Mouse (Mus musculus): ENCODE measurements around the gene Cryzl1. TPM values are rescaled to one million over a fixed set of nuclear protein-coding genes. Genes with fewer than 3 reads are reported as not detected.
"Not testable (repeated sequence)": the region's sequence is repeated elsewhere in the genome, so short reads cannot be mapped to it uniquely, and the experiment has no call there.

Cryzl1 gene
- total RNA-seq, 2 experiments from 2014 or later: 23.6 to 26.4 TPM

DNA sequence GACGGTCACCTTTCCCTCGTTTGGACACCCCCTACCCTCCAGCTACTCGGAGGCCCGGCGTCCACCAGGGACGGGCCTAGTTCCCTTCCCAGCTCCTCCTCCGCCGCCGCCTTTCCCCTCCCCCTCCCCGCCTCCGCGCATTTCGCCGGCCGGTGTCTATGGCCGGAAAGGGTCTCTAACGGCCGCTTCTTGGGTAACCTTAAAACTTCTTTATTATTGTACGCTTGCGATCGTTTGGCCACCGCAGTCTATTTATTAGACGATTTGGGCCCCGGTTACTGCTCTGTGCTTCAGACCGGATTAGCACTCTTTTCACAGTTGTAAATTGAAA lies 80.6 kb downstream of the Cryzl1 start:
- intact Hi-C loops (cut with DNase I): loop anchor here (10.0 kb wide), 1 partner anchor 273 kb away; the partner anchor contains the start of gene Ifnar2
- DNase-seq: peak; percentile 86 to 88

DNA sequence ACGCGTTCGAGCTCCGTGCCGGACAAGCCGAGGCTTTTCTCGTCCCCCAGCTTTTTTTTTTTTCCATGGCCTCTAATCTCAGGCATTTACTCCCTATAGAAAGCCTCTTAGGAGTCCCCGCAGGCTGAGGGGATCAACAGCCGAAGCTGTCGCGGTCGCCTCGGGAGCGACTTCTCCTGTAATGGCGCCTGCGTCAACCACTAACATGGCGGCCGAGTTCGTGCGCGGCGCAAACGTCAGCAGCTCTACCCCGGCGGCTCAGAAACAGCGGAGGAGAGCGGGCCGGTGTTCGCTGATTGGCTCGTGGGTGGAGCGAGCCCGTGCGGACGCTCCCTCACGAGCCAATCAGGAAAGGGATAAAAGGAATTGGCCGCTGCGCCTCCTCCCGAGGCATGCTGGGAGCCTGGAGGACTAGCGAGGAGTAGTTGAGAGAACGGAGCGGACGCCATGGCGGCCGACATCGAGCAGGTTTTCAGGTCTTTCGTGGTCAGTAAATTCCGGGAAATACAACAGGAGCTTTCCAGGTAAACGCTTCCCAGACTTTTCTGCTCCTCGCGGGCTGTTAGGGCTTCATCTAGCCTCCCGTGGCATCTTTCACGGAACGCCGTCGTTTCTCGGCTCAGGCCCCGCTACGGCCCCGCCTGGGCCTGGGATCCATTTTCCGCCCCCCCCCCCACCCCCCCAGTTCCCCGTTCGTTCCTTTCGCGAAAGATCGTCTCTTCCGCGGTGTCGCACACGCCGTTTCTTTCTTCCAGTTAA lies 81.1 kb downstream of the Cryzl1 start, which contains the start of gene Son:
Son (plus strand) TSS at position 46 of the 759 bp plus-strand sequence.
- intact Hi-C loops (cut with DNase I): loop anchor here (10.0 kb wide), 1 partner anchor 273 kb away; the partner anchor contains the start of gene Ifnar2
- DNase-seq: peak; percentile 93 to 94

DNA sequence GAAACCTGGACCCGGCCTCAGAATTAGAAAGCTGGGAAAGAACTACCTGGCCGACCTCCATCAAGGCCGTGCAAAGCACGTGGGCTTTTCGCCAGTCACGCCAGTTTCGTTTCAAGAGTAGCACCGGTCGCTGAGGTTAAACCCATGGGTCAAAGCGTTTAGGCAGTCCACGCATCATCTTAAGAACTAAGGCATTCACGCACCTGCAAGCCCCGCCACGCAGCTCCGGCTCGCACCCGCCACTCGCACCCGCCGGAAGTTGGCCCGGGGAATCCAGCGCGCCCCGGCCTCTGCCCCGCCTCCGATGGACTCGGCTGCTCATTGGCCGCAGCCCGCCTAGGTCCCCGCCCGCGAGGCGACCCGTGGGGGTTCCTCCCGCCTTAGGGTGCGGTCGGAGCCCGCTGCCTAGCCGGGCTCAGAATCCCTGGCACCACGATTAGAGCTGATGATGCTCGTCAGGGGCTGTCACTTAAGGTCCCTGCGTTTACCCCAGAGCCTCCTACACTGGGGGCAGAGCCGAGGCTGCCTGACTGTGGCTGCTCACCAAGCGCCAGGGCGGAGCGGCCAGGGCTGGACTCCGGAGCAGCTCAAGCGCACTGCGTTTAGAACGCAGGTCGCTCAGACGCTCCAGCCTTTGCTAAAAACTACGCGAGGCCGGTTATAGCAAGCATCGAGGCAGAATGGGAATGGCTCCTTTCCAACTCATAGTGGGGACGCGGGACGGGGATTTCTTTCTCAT lies 81.9 kb downstream of the Cryzl1 start, which contains the start of gene Gart:
Gart (minus strand) TSS at position 272 of the 739 bp plus-strand sequence.
- peak; percentile 96 to 97 for DNase-seq
- intact Hi-C loops (cut with DNase I): loop anchor here (10.0 kb wide), 1 partner anchor 272 kb away; the partner anchor contains the start of gene Ifnar2

DNA sequence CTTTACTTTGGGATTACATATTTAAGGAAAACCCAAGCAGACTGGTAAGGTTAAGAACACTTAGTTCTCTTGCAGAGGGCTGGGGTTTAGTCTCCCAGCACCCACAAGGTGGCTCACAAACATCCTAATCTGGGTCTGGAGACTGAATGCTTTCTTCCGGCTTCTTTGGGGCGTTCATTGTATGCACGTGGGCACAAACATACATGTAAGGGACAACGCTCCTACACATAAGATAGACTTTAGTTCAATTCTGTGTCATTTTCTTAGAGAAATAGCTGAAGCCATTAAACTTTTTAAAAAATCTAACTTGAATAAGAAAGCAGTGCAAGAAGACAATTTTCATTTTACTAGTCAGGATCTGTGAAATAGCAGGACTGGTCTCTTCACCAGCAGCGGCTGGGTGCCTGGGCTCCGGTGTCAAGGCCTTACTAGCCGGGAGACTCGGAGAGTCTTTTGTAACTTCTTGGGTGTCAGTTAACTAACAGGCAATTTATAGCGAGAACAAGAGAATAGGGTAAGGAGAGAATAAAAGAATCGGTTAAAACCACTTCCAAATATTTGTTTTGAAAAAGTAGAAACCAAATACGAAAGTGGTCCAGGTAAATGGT lies 82.7 kb downstream of the Cryzl1 start:
- no peak for DNase-seq
- intact Hi-C loops (cut with DNase I): loop anchor here (10.0 kb wide), 1 partner anchor 271 kb away; the partner anchor contains the start of gene Ifnar2

DNA sequence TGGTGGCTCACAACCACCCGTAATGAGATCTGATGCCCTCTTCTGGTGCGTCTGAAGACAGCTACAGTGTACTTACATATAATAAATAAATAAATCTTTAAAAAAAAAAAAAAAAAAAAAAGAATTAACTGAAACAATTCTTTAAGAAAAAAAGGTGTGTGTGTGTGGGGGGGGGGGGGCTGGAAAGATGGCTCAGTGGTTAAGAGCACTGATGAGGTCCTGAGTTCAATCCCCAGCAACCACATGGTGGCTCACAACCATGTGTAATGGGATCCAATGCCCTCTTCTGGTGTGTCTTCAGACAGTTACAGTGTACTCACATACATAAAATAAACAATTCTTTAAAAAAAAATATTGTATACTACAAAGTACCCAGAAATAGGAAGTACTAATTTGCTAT lies 83.4 kb downstream of the Cryzl1 start:
- intact Hi-C loops (cut with DNase I): loop anchor here (10.0 kb wide), 1 partner anchor 271 kb away; the partner anchor contains the start of gene Ifnar2
- not testable (repeated sequence) for DNase-seq

DNA sequence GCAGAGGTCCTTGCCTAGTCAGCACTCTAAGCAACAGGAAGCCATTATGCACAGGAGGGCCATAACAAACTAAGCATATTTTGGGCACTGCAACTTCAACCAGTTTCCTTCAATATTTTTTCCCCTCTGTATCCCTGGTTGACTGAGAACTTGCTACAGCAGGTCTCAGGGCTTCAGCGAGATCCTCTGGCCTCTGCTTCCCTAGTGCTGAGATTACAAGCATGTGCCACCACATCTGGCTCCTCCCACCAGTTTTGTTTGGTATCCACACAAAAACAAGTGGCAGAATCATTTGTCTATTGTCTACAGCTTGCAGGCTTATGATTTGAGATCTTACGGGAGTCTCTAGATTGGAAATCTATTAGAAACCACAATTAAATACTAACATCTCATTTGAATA lies 83.9 kb downstream of the Cryzl1 start:
- no peak for DNase-seq
- intact Hi-C loops (cut with DNase I): loop anchor here (10.0 kb wide), 1 partner anchor 270 kb away; the partner anchor contains the start of gene Ifnar2

DNA sequence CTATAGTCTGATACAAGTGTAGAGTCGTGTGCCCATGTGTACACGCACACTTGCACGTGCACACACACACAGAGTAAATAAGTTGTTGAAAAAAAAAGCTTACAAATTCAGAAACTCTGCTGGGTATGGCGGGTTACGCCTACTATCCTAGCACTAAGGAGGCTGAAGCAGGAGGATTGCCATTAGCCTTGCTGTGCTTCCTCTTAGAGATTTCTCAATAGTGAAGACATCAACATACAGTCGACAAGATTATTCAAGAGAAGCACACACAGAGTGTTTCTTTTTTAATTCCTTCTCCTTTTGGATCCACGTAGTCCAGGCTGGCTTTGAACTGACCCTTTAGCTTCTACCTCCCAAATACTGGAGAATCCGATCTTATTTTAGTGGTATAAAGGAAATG lies 88.6 kb downstream of the Cryzl1 start:
- intact Hi-C loops (cut with DNase I): loop anchor here (10.0 kb wide), 1 partner anchor 265 kb away; the partner anchor contains the start of gene Ifnar2
- no peak for DNase-seq

DNA sequence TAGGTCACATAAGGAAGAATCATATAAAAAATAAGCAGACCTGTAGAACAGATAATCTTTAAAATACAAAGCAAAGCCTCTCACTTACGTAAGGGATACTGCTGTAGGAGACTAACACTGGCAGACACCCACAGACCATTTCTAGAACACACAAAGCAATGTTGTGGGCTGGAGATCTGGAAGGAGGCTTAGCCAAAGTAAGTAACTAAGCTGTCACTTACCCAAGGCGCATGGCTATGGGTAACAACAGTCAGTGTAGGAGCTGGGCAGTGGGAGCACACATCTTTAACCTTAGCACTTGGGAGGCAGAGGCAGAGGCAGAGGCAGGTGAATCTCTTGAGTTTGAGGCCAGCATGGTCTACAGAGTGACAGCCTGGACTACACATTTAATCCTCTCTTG lies 89.1 kb downstream of the Cryzl1 start:
- DNase-seq: no peak
- intact Hi-C loops (cut with DNase I): loop anchor here (10.0 kb wide), 1 partner anchor 265 kb away; the partner anchor contains the start of gene Ifnar2

Other genes starting within 250 kb of the Cryzl1 start
- gene Ifnar1, start 243.7 kb downstream of the Cryzl1 start, total RNA-seq (2021): 10 to 100 TPM; 36.6 to 42.0 TPM
- 100 to 1,000 TPM; 125 to 142 TPM for gene Ifngr2, start 181.9 kb downstream of the Cryzl1 start, total RNA-seq (2021)
- gene Tmem50b, start 131.2 kb downstream of the Cryzl1 start, total RNA-seq (2021): 10 to 100 TPM; 65.1 to 65.2 TPM
- gene Dnajc28, start 109.9 kb downstream of the Cryzl1 start, total RNA-seq (2021): 10 to 100 TPM; 16.0 to 16.7 TPM
- gene Gart, start 82.0 kb downstream of the Cryzl1 start, total RNA-seq (2021): 10 to 100 TPM; 52.8 to 56.6 TPM
- 100 to 1,000 TPM; 175 to 187 TPM for gene Son, start 81.5 kb downstream of the Cryzl1 start, total RNA-seq (2021)
- 1 to 10 TPM; 3.3 to 6.4 TPM for gene Donson, start 40.2 kb downstream of the Cryzl1 start, total RNA-seq (2021)
- 10 to 100 TPM; 40.5 to 53.6 TPM for gene Itsn1, start 306 bp upstream of the Cryzl1 start, total RNA-seq (2021)